Mouse (Mus musculus) midbrain, postnatal 0 days (tissue): ENCODE measurements around the gene Chac1. TPM values are rescaled to one million over a fixed set of nuclear protein-coding genes. Genes with fewer than 3 reads are reported as not detected.

ENCODE experiments used
- ATAC-seq: fragments of 200-750 bp; cut with Nextera tagmentation; 2 replicates; pipeline ENCODE4 v1.8.0; 2017; ENCODE audit warnings: moderate number of reproducible peaks, mild to moderate bottlenecking, moderate TSS enrichment, moderate library complexity; ENCODE audit not compliant: low FRiP score
- DNase-seq: peaks from one replicate; pipeline ENCODE4 v3.0.0-alpha.2; 2015; ENCODE audit warnings: low spot score
- H3K27ac ChIP-seq: fragments of 300-500 bp; sonication (generic); 2 replicates; pipeline ENCODE4 v1.5.1; 2014; ENCODE audit warnings: low read depth, mild to moderate bottlenecking, low read length, mixed read lengths
- H3K27me3 ChIP-seq: fragments of 300-500 bp; sonication (generic); 2 replicates; pipeline ENCODE4 v1.6.1; 2014; ENCODE audit warnings: low read length, control low read depth, mixed read lengths; ENCODE audit not compliant: insufficient read depth
- H3K36me3 ChIP-seq: fragments of 300-500 bp; sonication (generic); 2 replicates; pipeline ENCODE4 v1.6.1; 2014; ENCODE audit warnings: low read length, control low read depth, mixed read lengths; ENCODE audit not compliant: insufficient read depth
- H3K4me1 ChIP-seq: fragments of 300-500 bp; sonication (generic); 2 replicates; pipeline ENCODE4 v1.6.1; 2014; ENCODE audit warnings: mild to moderate bottlenecking, control low read depth, antibody characterized with exemption, low read length, mixed read lengths; ENCODE audit not compliant: insufficient read depth
- H3K4me2 ChIP-seq: fragments of 300-500 bp; sonication (generic); 2 replicates; pipeline ENCODE4 v1.6.1; 2014; ENCODE audit warnings: low read depth, mild to moderate bottlenecking, low read length, mixed read lengths; ENCODE audit not compliant: poor library complexity, severe bottlenecking
- H3K4me3 ChIP-seq: fragments of 300-500 bp; sonication (generic); 2 replicates; pipeline ENCODE4 v1.5.1; 2014; ENCODE audit warnings: low read depth, mild to moderate bottlenecking, low read length, moderate library complexity
- H3K9ac ChIP-seq: fragments of 300-500 bp; sonication (generic); replicated peaks from 2 replicates; pipeline ENCODE4 v1.6.1; 2014; ENCODE audit warnings: mild to moderate bottlenecking, low read length, moderate library complexity, mixed read lengths; ENCODE audit not compliant: poor library complexity, severe bottlenecking
- H3K9me3 ChIP-seq: fragments of 300-500 bp; sonication (generic); 2 replicates; pipeline ENCODE4 v1.6.1; 2016; ENCODE audit warnings: low read length, control low read depth
- CTCF ChIP-seq: IDR thresholded peaks from 2 replicates; pipeline ENCODE4 v1.5.1; 2016; ENCODE audit warnings: antibody characterized with exemption, mild to moderate bottlenecking
- WGBS: fragments of 180-500 bp; shearing (Covaris S2); extraction: QIAGEN DNeasy Blood & Tissue Kit; methylation state at CpG from one replicate; pipeline ENCODE4 v1.1.7; 2014; 5-methylcytosine and 5-hydroxymethylcytosine counted together
- polyA plus RNA-seq: library from polyadenylated mRNA; unstranded; fragments of >200 nt; fragmentation: Nextera tagmentation; extraction: Ambion mirVana; gene quantifications from 2 replicates; pipeline ENCODE4 v1.2.1, GENCODE M21; 2015
- total RNA-seq: library from RNA; depleted of rRNA; stranded (reverse); fragments of >200 nt; gene quantifications from 2 replicates; pipeline ENCODE4 v1.2.3, GENCODE M21; 2014; rRNA removed

Gene Chac1
- total RNA-seq, result 9.5 and 18.7 TPM in 2 replicates
- polyA plus RNA-seq, result 10.2 and 13.5 TPM in 2 replicates

GRCm38 (mm10) chr2:119350555-119351486 lies at the start of gene Chac1:
TSS of gene Chac1 (plus strand) at chr2:119351229.
- DNase-seq, result peak; percentile 95

GRCm38 (mm10) chr2:119302876-119303275 lies 48.2 kb upstream of the Chac1 start:
- H3K27me3 ChIP-seq, result no peaks in the 10 kb centered on the region
- H3K4me3 ChIP-seq, result no peak overlapping the region
- TF ChIP-seq CTCF, result no peak
- no peak overlapping the region for H3K9ac ChIP-seq
- peaks cover 24% of the 10 kb centered on the region for H3K36me3 ChIP-seq
- H3K27ac ChIP-seq, result no peak overlapping the region
- 87% methylated on average over 6 of the region's 6 CpGs for WGBS
- H3K4me2 ChIP-seq, result no peak overlapping the region
- no peaks in the 10 kb centered on the region for H3K9me3 ChIP-seq
- H3K4me1 ChIP-seq, result no peaks in the 10 kb centered on the region
- DNase-seq, result no peak
- ATAC-seq, result no peak

More at GRCm38 (mm10) chr2:119350555-119351486, at the start of gene Chac1:
- H3K36me3 ChIP-seq, result peaks cover 17% of the 10 kb centered on the region
- H3K9me3 ChIP-seq, result no peaks in the 10 kb centered on the region
- H3K4me2 ChIP-seq, result peak within 1 kb of the TSS; percentile 76
- peak; percentile 94 for ATAC-seq
- peak within 1 kb of the TSS; percentile 66 for H3K4me3 ChIP-seq
- H3K27me3 ChIP-seq, result no peaks in the 10 kb centered on the region
- H3K9ac ChIP-seq, result peak within 1 kb of the TSS; percentile 78
- peak within 1 kb of the TSS; percentile 32; the same call in 1 of the 2 replicates for H3K27ac ChIP-seq
- H3K4me1 ChIP-seq, result no peaks in the 10 kb centered on the region
- 4% methylated on average over 58 of the region's 58 CpGs for WGBS
- no peak for TF ChIP-seq CTCF

- WGBS, result 58% methylated on average over 3 of the region's 3 CpGs
- Histone ChIP-seq H3K27me3 (no peaks in the 10 kb centered on the region), H3K27ac (no peak overlapping the region), H3K36me3 (peaks cover 10% of the 10 kb centered on the region; the same call in 1 of the 2 replicates), H3K9ac (no peak overlapping the region), H3K4me1 (no peaks in the 10 kb centered on the region), H3K9me3 (no peaks in the 10 kb centered on the region), H3K4me2 (no peak overlapping the region), H3K4me3 (no peak overlapping the region)
- no peak for TF ChIP-seq CTCF
- ATAC-seq (no peak), DNase-seq (no peak)
Measured at GRCm38 (mm10) chr2:119304391-119304790, 46.6 kb upstream of the Chac1 start.

GRCm38 (mm10) chr2:119304798-119305208 lies 46.2 kb upstream of the Chac1 start:
- Histone ChIP-seq H3K4me1 (no peaks in the 10 kb centered on the region), H3K9me3 (no peaks in the 10 kb centered on the region), H3K36me3 (peaks cover 7% of the 10 kb centered on the region; the same call in 1 of the 2 replicates), H3K4me2 (no peak overlapping the region), H3K27ac (no peak overlapping the region), H3K9ac (no peak overlapping the region), H3K27me3 (no peaks in the 10 kb centered on the region), H3K4me3 (no peak overlapping the region)
- WGBS, result 27% methylated on average over 3 of the region's 3 CpGs
- TF ChIP-seq CTCF, result no peak
- DNase-seq (no peak), ATAC-seq (no peak)

GRCm38 (mm10) chr2:119311544-119311943 lies 39.5 kb upstream of the Chac1 start:
- no peak for TF ChIP-seq CTCF
- no peak for DNase-seq
- Histone ChIP-seq H3K9me3 (no peaks in the 10 kb centered on the region), H3K4me2 (no peak overlapping the region), H3K4me1 (no peaks in the 10 kb centered on the region), H3K4me3 (no peak overlapping the region), H3K36me3 (no peaks in the 10 kb centered on the region), H3K9ac (no peak overlapping the region), H3K27ac (no peak overlapping the region), H3K27me3 (peaks cover 21% of the 10 kb centered on the region)
- 49% methylated on average over 12 of the region's 12 CpGs for WGBS
- ATAC-seq, result no peak

GRCm38 (mm10) chr2:119312380-119312958 lies 38.6 kb upstream of the Chac1 start:
- ATAC-seq (no peak; the same call in 1 of the 2 replicates), DNase-seq (no peak)
- no peak overlapping the region for H3K4me2 ChIP-seq
- H3K36me3 ChIP-seq, result no peaks in the 10 kb centered on the region
- no peaks in the 10 kb centered on the region for H3K4me1 ChIP-seq
- 46% methylated on average over 2 of the region's 2 CpGs for WGBS
- no peak overlapping the region for H3K4me3 ChIP-seq
- H3K27me3 ChIP-seq, result peaks cover 21% of the 10 kb centered on the region
- H3K9me3 ChIP-seq, result no peaks in the 10 kb centered on the region
- no peak overlapping the region for H3K27ac ChIP-seq
- TF ChIP-seq CTCF, result no peak
- no peak overlapping the region for H3K9ac ChIP-seq
